Mouse (Mus musculus): Measurements from ENCODE around the gene Stk32c.
A peak's percentile ranks its signal among the peaks of the same experiment; 100 is the strongest.

DNA sequence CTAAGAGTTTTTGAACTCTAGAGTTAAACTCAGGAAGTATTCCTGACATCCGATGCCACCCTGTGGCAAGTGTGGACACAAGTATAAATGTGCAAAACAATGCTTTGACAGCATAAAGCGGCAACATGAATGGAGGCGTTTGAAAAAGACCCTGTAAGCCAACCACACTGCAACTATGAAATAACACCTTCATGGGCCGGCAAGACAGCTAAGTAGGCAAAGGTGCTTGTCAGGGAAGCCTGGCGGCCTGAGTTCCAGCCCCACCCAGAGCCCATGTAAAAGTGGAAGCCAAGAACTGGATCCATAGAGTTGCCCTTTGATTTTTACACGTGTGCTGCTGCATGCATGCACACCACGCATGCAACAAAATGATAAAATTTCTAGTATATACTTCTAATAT, 3.9 kb upstream of the Stk32c start:
- TF ChIP-seq EP300 (IDR thresholded peaks at IDR 0.05) (no peak), CTCF (IDR thresholded peaks at IDR 0.05) (0 out of 2 replicates have a peak, but pooled peaks have one; percentile 9)

Measured in lung, postnatal 0 days (tissue).